Mouse (Mus musculus) thymus, postnatal 14 days (tissue): ENCODE measurements around the gene Fam229b.
A peak's percentile ranks its signal among the peaks of the same experiment; 100 is the strongest.

Experiments
- DNase-seq: peaks from one replicate; pipeline ENCODE4 v3.0.0; 2021

The Fam229b gene

GRCm38 (mm10) chr10:39133462-39134310, at the start of gene Fam229b, which contains the start of gene Tube1:
Fam229b (minus strand) TSS chr10:39133914.
Tube1 (plus strand) TSS chr10:39133976.
- peak; percentile 95 for DNase-seq

GRCm38 (mm10) chr10:39176981-39177380, 43.3 kb upstream of the Fam229b start:
- no peak for DNase-seq

GRCm38 (mm10) chr10:39173077-39173476, 39.4 kb upstream of the Fam229b start:
- DNase-seq = peak; percentile 20

- no peak for DNase-seq
These were observed 38.8 kb upstream of the Fam229b start for GRCm38 (mm10) chr10:39172540-39172931.

GRCm38 (mm10) chr10:39171603-39172539, 38.2 kb upstream of the Fam229b start:
- peak; percentile 92 for DNase-seq

- DNase-seq = peak; percentile 95
These were observed 37.4 kb upstream of the Fam229b start for GRCm38 (mm10) chr10:39171134-39171533.

GRCm38 (mm10) chr10:39170706-39171105, 37.0 kb upstream of the Fam229b start:
- peak; percentile 36 for DNase-seq

GRCm38 (mm10) chr10:39170181-39170580, 36.5 kb upstream of the Fam229b start:
- DNase-seq = peak; percentile 87

GRCm38 (mm10) chr10:39169642-39170041, 35.9 kb upstream of the Fam229b start:
- DNase-seq = no peak

GRCm38 (mm10) chr10:39167611-39168010, 33.9 kb upstream of the Fam229b start:
- DNase-seq = no peak

- DNase-seq = no peak
These were observed 32.0 kb upstream of the Fam229b start for GRCm38 (mm10) chr10:39165632-39166115.

- no peak for DNase-seq
These were observed 30.0 kb upstream of the Fam229b start, which contains the start of gene Ccn6 for GRCm38 (mm10) chr10:39163694-39164093. Ccn6 (minus strand) TSS chr10:39163794.

- no peak for DNase-seq
These were observed 29.2 kb upstream of the Fam229b start for GRCm38 (mm10) chr10:39162666-39163484.

GRCm38 (mm10) chr10:39161406-39161805, 27.7 kb upstream of the Fam229b start:
- no peak for DNase-seq

- peak; percentile 46 for DNase-seq
These were observed 24.6 kb upstream of the Fam229b start for GRCm38 (mm10) chr10:39158306-39158705.

GRCm38 (mm10) chr10:39157321-39157720, 23.6 kb upstream of the Fam229b start:
- no peak for DNase-seq

- DNase-seq = no peak
These were observed 23.0 kb upstream of the Fam229b start for GRCm38 (mm10) chr10:39156719-39157118.

GRCm38 (mm10) chr10:39142216-39142615, 8.5 kb upstream of the Fam229b start:
- DNase-seq = no peak

GRCm38 (mm10) chr10:39141401-39141800, 7.7 kb upstream of the Fam229b start:
- DNase-seq = no peak

- no peak for DNase-seq
These were observed 7.1 kb upstream of the Fam229b start for GRCm38 (mm10) chr10:39140843-39141242.

GRCm38 (mm10) chr10:39138761-39139160, 5.0 kb upstream of the Fam229b start:
- DNase-seq = peak; percentile 64

GRCm38 (mm10) chr10:39137766-39138165, 4.1 kb upstream of the Fam229b start:
- peak; percentile 69 for DNase-seq
